Mouse (Mus musculus): ENCODE data around the gene Smarca5.

- no peak for TF ChIP-seq CTCF (IDR thresholded peaks at IDR 0.05; ENCODE audit: control insufficient read depth, insufficient read depth, insufficient read length)
- no peak for TF ChIP-seq MAX (IDR thresholded peaks at IDR 0.05)
- no peak for TF ChIP-seq USF1 (IDR thresholded peaks at IDR 0.05; ENCODE audit: low read depth)
Observed at GRCm38 (mm10) chr8:80714461-80714860, 24.8 kb downstream of the Smarca5 start.
